Mouse (Mus musculus) retina, embryonic 14.5 days (tissue): ENCODE measurements around the gene Ttc39b.
"Not testable (repeated sequence)": the region's sequence is repeated elsewhere in the genome, so short reads cannot be mapped to it uniquely, and the experiment has no call there.

Experiments
- DNase-seq: peaks from one replicate; pipeline ENCODE4 v3.0.0-alpha.2; 2015; ENCODE audit warnings: low spot score

Ttc39b gene

DNA sequence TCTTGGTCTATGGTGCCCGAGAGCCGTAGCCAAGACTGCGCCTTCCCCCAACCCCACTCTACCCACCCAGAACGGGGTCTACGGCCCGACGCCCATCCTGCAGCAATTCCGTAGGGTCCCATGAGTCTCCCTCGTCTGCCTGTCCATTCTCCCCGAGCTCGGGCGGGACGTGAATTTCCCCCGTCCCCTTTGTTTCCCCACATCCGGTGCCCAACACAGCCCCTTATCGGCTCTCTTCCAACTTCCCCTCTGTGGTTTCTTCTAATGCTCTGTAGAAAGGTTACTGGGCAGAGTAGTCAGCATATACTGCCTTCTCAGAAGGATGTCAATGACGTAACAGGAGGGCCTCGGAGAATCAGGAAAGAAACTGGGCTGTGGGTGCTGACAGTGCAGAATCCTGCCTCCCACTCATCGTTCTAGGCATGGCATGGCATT, 50.4 kb downstream of the Ttc39b start:
- no peak for DNase-seq

- no peak for DNase-seq
Measured at GRCm38 (mm10) chr4:83272917-83273615, 51.0 kb downstream of the Ttc39b start.

- DNase-seq: no peak
Measured at GRCm38 (mm10) chr4:83270481-83270880, 53.6 kb downstream of the Ttc39b start.

DNA sequence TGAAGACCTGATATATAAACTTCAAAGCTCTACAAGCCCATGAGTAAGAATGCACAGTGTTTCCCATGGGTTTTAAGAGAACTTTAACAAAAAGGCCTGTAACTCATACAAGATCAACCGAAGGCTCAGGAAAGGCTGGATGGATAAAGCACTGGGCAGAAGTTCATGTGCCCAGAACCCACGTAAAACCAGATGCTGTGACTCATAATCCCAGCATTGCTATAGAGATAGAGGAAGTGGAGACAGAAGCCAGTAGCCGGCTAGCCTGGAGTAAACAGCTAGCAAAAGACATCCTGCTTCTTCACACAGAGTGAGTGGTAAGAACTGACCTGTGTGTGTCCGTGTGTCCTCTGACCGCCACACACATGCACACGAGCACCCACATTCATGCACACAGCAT, 54.4 kb downstream of the Ttc39b start:
- DNase-seq: no peak

DNA sequence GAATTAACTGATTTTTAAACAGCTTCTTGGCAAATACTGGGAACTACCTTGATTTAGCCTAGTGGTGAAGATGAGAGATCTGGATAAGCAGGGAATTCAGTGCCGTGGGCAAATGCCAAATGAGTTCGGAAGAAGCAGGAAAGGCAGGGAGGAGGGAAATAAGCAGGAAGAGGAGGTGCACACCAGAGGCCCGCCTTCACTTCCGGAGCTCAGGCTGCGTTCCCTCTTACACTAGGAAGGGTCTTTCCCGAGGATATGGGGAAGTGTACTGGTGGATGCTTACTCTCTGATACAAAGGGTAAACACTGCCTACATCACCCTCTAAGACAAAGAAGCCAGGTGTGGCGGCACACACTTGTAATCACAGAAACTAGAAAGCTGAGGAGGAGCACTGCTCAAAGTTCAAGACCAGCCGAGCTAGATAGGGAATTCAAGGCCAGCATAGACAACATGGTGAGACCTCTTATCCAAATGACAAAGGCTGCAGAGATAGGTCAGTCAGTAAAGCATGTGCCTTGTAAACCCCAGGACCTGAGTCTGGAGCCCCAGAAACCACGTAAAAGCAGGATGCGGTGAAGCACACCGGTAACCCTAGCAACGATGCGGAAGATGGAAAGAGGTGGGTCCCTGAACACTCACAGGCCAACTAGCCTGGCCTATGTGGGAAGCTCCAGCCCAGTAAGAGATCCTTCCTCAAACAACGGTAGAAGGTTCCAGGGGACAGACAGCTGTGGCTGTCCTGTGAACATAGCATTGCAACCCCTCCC, 57.9 kb downstream of the Ttc39b start:
- no peak for DNase-seq

DNA sequence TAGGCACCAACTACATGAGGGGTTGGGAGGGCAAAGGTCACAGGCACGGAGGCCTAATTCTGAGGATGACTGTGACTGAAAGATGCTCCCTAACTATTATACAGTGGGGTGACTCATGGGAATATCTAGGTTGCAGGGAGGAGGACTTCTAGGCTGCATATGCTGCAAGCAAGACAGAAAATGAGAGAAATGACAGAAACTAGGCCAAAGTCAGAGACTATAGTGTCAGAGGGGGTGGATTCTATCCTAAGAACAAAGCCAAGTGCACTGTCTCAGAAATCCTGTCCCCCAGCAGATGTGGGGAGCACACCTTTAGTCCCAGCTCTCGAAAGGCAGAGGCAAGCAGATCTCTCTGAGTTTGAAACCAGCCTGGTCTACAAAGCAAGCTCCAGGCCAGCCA, 59.2 kb downstream of the Ttc39b start:
- DNase-seq: no peak

GRCm38 (mm10) chr4:83261998-83262397, 62.1 kb downstream of the Ttc39b start:
- peak; percentile 80 for DNase-seq

GRCm38 (mm10) chr4:83259690-83260089, 64.4 kb downstream of the Ttc39b start:
- DNase-seq: no peak

GRCm38 (mm10) chr4:83258273-83258672, 65.8 kb downstream of the Ttc39b start:
- DNase-seq: no peak

- DNase-seq: no peak
Measured at GRCm38 (mm10) chr4:83257279-83258260, 66.5 kb downstream of the Ttc39b start.

DNA sequence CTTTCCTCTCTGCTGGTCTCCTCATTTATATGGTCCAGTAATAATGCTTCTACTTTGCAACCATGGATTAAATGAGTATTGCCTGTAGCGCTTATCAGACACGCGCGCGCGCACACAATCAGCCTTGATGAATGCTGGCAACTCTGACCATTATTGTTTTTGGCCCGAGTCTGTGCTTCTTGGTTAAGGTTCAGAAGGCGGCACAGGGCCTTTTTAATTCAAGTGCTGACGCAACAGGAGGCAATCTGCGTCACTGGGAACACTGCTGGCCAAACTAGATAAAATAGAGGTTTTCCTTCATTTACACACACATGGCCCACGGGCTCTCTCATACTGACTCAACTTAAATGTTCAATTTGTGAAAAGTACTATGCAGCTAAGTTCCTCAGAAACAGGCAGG, 67.3 kb downstream of the Ttc39b start:
- no peak for DNase-seq

- no peak for DNase-seq
Measured at GRCm38 (mm10) chr4:83254941-83255340, 69.1 kb downstream of the Ttc39b start.

- DNase-seq: no peak
Measured at GRCm38 (mm10) chr4:83253679-83254078, 70.4 kb downstream of the Ttc39b start.

GRCm38 (mm10) chr4:83243706-83244105, 80.3 kb downstream of the Ttc39b start:
- DNase-seq: no peak

GRCm38 (mm10) chr4:83241630-83242029, 82.4 kb downstream of the Ttc39b start:
- DNase-seq: no peak

DNA sequence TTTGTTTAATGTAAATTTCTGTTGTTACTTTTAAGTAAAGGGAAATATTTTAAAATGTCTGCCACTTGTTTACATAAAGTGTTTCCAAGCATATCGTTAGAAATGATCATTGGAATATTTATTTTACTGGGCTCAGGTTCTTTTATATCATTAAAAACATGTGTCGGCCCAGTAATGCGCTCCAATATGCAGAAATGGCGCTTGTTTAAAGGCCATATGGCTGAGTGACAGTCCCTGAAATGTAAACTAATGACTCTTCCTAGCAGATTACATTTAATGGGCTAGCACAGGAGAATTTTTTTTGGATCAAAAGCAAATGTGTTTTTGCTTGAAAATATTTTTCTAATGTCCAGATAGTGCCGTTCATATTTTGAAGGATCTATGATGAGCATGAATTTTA, 86.4 kb downstream of the Ttc39b start:
- DNase-seq: no peak

- not testable (repeated sequence) for DNase-seq
Measured at GRCm38 (mm10) chr4:83235304-83235703, 88.8 kb downstream of the Ttc39b start.

DNA sequence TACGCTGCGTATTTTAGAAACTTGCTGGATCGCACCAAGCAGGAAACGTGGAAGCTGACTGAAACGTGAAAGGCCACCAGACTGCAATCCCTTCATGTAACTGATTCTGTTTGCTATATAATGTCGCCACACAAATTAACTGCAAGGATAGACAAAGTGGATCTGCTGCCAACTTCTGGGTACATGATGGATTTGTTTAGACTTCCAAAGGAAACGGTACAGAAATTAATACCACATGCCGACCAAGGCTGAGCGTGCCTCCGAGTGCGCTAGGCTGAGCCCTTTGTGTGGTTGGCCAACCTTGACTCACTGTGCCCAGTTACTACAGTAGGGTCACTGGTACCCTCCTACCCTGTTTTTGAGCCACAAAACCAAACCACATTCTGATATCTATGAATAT, 89.3 kb downstream of the Ttc39b start:
- no peak for DNase-seq

DNA sequence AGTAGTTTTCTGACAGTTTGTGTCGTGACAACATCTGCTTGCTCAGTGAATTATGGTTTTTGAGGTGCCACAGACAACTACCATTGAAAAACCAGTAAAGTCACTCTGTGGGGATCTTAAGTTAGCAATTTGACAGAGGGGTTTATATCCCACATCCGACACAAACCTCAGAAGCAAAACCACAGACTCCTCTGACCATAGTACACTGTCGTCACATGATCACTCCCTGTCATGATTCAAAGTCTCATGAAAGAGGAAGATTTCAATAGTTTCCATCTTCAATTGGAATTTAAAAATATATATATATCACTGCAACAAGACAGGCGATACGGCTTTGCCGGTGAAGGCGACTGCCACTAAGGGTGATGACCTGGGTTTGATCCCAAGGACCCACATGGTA, 89.9 kb downstream of the Ttc39b start:
- no peak for DNase-seq

- DNase-seq: no peak
Measured at GRCm38 (mm10) chr4:83233181-83234123, 90.6 kb downstream of the Ttc39b start.

DNA sequence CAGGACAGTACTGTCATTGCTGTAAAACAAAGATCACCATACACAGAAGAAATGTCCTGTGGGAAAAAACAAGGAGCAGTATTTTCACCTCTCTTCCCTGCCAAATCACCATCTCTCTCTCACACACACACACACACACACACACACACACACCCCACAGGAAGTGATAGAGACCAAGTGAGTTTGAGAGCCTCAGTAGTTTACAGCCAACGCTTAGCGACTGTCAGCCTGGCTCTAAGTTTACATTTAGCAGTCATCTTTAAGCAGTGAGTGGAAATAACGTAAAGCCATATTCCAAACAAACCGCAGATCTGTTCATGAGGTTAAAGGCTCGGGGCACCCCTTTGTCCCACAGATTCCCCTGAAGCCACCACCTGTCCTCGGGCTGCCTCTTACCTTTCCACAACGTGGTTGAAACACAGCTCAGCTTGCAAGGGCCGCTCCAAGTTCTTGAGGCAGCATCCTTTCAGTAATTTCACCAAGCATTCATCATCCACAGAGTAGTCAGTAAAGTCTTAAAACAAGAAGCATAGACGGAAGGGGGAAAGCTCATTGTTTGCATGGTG, 91.7 kb downstream of the Ttc39b start:
- DNase-seq: no peak
